Mouse (Mus musculus) neural tube, embryonic 10.5 days (tissue): ENCODE measurements around the gene Zrsr2.

Experiments used
- DNase-seq: peaks from one replicate; pipeline ENCODE4 v3.0.0-alpha.2; 2017; ENCODE audit warnings: low spot score; ENCODE audit errors: extremely low spot score

Gene Zrsr2

DNA sequence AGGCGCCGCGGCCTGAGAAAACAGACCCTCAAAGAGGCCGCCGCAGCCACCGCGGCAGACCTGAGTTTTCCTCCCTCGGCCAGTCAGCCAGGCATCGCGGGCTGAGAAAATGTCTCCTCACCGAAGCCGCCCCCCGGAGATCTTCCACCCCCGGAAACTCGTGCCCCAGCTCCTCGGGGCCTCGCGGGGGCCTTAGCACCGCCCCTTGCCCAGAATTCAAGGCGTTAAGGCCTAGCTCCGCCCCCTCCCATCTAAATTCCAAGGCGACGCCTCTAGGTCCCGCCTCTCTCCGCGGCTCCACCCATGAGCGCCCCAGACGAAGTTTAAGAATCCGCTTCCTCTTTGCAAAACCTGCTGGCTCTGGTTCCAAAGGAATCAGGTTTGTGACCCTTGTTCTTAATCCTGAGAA is at the start of gene Zrsr2:
TSS of gene Zrsr2 (minus strand) at position 195 of the 409 bp plus-strand sequence.
- peak; percentile 70 for DNase-seq

DNA sequence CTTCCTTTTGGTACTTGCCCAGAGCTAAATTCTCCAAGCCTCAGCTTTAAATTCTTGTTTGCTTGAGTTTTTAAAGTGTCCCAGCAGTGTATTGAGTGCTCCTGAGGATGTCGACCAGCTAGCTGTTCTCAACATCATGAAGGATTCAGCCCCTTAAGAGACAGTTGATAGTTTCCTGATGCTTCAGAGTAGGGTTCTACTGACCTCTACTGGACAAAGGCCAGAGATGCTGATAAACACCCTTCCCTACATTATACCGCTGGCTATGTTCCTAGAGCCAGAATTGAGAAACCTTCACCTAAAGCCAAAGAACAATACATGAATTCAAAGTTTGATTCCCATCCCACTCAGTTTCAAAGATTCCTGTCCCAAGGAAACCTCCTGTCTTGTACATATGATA is 46.3 kb upstream of the Zrsr2 start:
- no peak for DNase-seq

DNA sequence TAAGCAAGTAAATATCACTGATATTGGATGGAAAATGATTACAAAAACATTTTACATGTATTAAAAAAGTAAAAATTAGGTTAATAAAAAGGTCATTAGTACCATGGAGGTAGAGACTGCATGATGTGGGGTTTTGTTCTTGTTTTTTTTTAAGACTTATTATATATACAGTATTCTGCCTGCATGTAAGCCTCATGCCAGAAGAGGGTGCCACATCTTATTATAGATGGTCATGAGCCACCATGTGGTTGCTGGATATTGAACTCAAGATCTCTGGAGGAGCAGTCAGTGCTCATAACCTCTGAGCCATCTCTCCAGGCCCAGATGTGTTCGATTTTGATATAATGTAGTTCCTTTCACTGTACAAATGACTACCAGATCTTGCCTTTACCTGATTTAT is 41.4 kb upstream of the Zrsr2 start:
- DNase-seq, result no peak

DNA sequence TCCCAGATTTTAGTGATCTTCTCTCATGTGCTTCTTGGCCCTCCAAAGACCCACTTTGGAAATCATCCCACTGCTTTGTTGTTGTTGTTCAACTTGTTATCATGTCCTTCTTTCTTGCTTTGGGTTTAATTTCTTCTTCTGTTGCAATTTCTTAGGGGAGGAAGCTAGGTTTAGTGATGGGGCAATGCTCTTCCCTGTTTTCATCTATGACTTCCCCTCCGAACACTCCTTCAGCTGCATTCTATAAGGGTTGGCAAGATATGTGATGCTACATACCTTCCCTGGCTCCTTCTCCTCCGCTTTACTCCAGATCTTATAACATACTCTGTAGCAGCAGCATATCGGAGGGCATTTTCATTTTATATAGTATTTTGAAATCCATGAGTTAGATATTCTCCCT is 38.3 kb upstream of the Zrsr2 start:
- no peak for DNase-seq

- DNase-seq, result no peak
Observed at GRCm38 (mm10) chrX:163987718-163988374, 29.4 kb upstream of the Zrsr2 start.

DNA sequence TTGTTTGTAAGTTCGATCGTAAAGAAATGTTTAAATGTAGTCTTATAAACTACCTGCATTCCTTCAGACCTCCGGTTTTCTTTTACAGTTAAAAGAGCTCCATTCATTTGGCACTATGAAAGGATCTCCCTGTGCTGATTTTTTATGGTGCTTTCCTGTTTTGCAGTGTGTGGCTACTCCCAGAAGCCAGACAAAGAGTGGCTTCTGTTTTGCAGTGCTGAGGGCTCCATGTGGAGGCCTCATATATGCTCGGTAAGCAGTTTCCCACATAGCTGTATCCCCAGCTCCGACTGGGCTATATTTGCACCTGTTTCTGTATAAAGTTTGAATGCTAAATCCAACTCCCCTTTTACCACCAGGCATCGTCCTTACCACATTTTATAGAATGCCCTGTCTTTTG is 23.7 kb upstream of the Zrsr2 start:
- no peak for DNase-seq

DNA sequence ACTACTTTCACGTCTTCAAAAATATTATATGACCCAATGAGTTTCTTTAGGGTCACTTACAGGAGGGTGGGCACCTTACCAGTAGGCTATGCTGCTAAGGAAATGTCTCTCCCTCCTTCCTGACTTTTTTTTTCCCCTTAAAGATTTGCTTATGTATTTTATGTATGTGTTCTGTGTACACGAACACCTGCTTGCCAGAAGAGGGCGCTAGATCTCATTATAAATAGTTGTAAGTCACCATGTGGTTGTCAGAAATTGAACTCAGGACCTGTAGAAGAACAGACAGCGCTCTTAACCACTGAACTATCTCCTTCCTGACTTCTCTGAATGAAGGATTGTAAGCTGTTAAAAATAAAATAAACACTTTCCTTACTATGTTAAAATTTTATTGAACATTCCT is 23.0 kb upstream of the Zrsr2 start:
- DNase-seq, result no peak

DNA sequence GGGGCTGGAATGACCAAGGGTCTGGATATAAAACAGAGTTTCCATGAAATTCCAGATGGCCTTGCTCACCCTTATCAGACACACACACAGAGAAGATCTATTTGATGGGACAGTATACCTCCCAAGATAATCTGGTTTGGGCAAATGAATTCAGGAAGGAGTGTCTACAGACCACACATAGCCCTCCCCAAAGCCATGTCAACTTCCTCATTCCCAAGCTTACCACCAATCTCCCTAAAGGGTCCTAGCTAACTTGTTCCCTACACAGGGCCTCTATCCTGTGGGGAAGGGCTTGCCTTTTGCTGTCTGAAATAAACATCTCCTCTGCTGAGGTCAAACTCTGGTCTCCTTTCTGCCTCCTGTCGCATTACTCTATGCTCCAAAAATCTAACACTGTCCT is 22.6 kb upstream of the Zrsr2 start:
- DNase-seq, result no peak

- DNase-seq, result peak; percentile 68
Observed at GRCm38 (mm10) chrX:163957803-163958466, 526 bp downstream of the Zrsr2 start.

DNA sequence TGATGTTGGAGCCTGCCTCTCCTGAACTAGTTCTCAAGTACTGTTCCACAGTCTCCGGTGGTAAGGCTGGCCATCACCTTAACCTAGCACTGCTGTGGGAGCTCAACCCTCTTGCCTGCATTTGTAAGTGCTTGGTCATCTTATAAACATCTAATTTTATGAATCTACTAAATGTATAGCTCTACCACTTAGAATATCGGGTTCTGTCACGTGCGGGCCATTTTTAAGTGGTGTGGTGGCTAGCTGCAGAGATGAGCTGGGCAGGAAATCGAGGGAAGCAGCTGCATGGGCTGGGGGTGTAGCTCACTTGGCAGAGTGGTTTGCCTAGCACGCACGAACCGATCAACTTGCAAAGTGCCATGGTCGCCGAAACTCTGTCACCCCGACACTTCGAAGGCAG is 1.1 kb downstream of the Zrsr2 start:
- no peak for DNase-seq

GRCm38 (mm10) chrX:163951618-163952017 is 6.8 kb downstream of the Zrsr2 start:
- no peak for DNase-seq

- no peak for DNase-seq
Observed at GRCm38 (mm10) chrX:163944381-163944780, 14.1 kb downstream of the Zrsr2 start.

DNA sequence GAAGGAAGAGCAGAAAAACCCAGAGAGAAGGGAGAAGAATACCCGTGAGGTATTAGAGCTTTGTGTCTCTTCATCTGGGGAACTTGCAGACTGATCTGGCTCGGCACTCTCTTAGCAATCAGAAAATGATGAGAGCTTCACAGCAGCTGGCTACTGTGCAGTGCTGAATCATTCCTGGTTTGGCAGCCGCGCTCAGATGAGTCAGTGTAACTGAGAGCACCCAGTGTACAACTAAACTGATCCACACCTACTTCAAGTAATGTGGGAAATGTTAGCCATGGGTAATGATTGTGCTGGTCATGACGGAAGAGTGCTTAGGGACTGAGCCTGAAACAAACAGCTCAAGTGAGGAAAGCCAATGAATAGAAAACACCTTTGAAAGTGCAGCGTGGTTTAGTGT is 19.9 kb downstream of the Zrsr2 start:
- no peak for DNase-seq

DNA sequence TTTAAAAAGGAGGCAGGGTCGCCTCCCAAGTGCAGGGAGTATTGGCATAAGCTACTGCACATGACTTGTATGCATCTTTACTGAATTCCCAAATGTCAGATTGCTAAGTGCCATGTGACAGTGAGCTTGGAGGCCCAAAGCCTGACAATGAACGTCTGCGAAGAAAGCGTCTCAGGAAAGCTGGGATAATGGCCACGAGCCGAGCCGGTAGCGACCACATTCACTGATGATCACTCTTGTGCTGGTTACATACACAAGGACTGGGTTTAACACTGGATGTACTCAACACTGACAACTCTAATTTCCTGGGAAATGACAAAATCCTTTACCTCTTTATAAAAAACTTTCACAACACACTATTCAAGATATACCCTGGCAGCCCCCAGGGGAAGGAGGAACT is 23.7 kb downstream of the Zrsr2 start:
- DNase-seq, result no peak

- DNase-seq, result no peak
Observed at GRCm38 (mm10) chrX:163929550-163929949, 28.9 kb downstream of the Zrsr2 start.

DNA sequence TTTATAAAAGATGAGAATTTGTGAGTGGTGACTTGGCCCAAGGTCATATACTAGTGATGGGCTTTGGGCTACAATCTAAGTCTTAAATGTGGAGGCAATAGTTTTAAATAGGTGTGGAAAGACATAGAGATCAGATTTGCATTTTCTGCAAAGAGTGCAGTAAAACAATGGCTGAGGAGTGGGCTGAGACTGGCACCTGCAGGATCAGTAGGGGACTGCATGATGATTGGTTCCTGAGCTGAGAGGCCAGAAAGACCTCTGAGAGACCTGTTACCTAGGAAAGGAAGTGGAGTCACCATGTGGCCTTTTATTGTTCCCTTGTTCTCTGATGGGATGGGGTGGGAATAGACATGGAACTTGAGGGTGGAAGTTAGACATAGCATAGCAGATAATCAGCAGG is 45.7 kb downstream of the Zrsr2 start:
- no peak for DNase-seq

- DNase-seq, result peak; percentile 42
Observed at GRCm38 (mm10) chrX:163909381-163909780, 49.1 kb downstream of the Zrsr2 start.

DNA sequence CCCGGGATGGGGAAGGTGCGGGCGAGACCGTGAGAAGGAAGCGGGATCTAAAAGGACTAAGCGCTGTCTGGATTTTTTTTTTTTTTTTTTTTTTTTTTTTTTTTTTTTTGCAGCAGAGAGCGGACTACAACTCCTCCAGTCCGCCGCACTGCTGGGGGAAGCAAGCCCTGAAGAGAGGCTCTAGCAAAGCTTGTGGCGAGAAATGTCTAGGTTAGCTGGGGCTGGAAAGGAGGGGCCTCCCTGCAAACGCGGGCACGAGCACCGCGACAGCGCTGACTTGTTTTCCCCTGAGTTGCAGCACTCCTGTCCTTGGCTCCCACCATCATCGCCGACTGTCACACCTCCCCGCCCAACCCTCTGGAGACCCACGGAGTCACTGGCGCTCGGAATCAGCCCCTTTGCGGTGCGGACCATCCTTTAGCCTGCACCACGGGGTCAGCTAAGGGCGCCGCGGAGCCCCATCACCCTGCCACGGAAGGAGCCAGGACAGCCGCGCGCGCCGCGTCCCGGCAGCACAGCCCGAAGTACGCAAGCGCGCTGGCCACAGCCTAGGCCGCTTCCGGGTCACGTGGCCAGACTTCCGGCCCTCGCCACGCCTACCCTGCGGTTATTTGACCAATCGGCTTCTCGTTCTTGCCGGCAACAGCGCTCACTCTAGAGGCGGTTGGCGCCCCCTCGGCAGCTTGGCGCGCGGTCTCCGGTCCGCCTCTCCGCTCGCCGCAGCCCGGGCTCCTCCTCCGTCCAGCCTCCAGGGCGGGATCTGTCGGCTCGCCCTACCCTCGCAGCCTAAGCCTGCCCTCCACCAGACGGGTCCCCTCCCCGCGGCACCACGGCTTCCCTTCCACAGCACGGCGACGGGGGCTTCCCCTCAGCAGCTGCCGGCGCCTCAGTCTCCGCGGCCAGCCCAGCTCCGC is 49.9 kb downstream of the Zrsr2 start, which contains the start of gene Ap1s2:
TSS of gene Ap1s2 (plus strand) at position 681 of the 914 bp plus-strand sequence.
- DNase-seq, result peak; percentile 86

DNA sequence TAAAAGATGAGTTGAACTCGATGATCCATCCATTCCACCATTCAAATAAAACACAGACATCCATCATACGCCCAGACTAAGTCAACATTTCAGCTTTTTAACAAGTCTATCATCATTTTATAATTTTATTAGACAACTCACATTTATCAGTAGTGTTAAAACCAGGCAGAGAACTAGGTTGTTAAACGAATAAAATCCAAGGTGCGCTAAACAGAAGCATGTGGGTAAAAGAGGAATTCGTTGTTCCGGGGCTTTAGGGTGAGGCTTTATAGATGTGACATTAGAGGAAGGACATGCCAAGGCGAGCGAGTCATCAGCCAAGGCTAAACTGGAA is 50.5 kb downstream of the Zrsr2 start:
- no peak for DNase-seq

DNA sequence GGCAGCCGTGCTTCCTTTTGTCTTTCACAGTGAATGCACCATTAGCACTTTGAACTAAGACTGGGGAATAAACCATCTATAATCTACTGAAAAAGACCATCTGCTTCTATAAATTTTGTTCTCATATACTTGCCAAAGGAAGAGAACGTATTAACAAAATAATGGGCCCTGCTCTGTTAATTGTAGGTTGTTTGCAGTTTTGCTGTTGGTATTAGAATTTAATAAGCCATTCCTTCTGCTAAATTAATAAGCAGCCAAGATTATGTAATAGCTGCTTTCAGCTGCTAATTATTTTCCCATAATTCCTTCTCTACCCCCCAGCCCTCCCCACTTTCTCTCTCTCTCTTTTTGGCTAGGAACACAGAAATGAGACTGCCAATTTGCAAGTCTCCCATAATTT is 51.6 kb downstream of the Zrsr2 start:
- no peak for DNase-seq

- no peak for DNase-seq
Observed at GRCm38 (mm10) chrX:163899431-163900020, 58.9 kb downstream of the Zrsr2 start.

DNA sequence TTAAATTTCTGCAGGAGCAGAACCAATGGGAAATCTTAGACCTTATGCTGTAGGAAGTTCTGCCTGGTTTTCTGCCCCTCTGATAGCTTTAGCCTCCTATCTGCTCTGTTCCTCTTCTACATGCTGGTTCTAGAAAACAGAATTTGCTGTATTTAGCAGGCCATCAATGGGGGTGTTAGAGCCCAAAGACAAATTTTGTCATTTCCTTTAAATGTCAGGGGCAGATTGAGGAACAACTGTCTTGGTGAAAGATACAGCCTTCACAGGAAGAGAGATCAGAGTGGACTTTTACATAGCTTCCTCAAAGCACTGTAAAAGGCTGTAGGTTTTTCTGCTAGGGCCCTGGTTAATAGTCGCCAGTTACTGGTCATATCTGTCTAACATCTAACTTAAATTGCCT is 61.1 kb downstream of the Zrsr2 start:
- no peak for DNase-seq
